Mouse (Mus musculus): ENCODE data around the gene Qrich2. TPM values are rescaled to one million over a fixed set of nuclear protein-coding genes. Genes with fewer than 3 reads are reported as not detected.

Gene Qrich2
- polyA plus RNA-seq, 1 experiment, result 0.06 TPM

DNA sequence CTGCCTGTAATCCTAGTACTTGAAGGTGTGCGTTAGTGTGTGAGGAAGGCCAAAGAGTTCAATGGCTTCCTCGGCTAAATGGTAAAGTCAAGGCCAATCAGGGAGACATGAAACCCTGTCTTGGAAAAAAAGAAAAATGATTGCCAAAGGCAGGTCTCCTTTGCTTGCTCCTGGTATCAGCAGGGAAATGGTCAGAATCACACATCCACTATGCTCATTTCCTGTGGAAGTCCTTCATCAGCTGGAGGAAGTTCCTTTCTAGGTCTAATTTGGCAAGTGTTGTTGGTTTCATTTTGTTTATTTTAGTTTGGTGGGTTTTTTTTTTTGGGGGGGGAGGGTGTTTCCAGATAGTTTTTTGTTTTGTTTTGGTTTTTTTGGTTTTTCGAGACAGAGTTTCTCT is 57.0 kb downstream of the Qrich2 start:
- Histone ChIP-seq H3K27ac (ENCODE audit: insufficient read depth, low read length) (no peak overlapping the region), H3K4me1 (ENCODE audit: control insufficient read depth, insufficient read depth, low read length) (peaks cover 2% of the 10 kb centered on the region; the same call in 1 of the 2 replicates), H3K4me3 (ENCODE audit: insufficient read depth, low read length) (no peak overlapping the region)
- TF ChIP-seq POLR2A (IDR thresholded peaks at IDR 0.05; ENCODE audit: extremely low read depth, insufficient read depth, low read length) (no peak), CTCF (IDR thresholded peaks at IDR 0.05; ENCODE audit: extremely low read depth, insufficient read depth, low read length) (no peak)

DNA sequence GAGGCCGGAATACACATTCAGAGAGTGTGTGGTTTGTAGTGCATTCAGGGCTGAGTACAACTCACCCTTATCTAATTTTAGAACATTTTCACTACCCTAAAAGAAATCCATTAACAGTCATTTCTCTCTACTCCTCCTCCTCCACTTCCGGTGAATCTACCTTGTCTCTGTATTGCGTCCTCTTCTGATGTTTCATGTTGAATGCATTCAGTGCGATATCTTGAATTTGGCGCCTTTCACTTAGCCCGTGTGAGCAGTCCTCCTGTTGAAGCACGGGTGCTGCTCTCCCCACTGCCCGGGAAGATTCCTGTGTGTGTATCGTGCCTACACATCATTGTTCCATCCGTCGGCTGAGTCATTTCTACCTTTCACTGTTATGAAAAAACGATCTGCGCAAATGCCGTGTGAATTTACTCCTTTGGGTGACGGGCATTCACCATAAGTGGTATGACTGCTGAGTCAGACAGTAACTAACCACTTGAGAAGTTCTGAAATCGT is 59.8 kb downstream of the Qrich2 start:
- TF ChIP-seq POLR2A (IDR thresholded peaks at IDR 0.05; ENCODE audit: extremely low read depth, insufficient read depth, low read length) (no peak), CTCF (IDR thresholded peaks at IDR 0.05; ENCODE audit: extremely low read depth, insufficient read depth, low read length) (no peak)
- no peak overlapping the region for H3K27ac ChIP-seq (ENCODE audit: insufficient read depth, low read length)
- H3K4me1 ChIP-seq (ENCODE audit: control insufficient read depth, insufficient read depth, low read length), result peaks cover 2% of the 10 kb centered on the region; the same call in 1 of the 2 replicates
- H3K4me3 ChIP-seq (ENCODE audit: insufficient read depth, low read length), result no peak overlapping the region

DNA sequence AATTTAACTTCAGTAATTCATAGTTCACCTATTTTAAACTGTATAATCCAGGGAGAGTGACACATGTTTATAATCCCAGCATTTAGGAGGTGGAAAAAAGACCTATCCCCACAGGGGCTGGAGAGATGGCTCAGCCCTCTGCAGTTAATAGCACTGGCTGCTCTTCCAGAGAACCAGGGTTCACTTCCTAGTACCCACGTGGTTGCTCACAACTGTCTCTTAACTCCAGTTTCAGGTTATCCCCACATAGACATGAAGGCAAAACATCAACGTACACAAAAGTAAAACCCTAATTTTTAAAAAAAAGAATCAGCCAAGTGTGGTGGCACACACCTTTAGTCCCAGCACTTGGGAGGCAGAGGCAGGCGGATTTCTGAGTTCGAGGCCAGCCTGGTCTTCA is 60.4 kb downstream of the Qrich2 start:
- Histone ChIP-seq H3K4me1 (ENCODE audit: control insufficient read depth, insufficient read depth, low read length) (peaks cover 2% of the 10 kb centered on the region; the same call in 1 of the 2 replicates), H3K4me3 (ENCODE audit: insufficient read depth, low read length) (no peak overlapping the region), H3K27ac (ENCODE audit: insufficient read depth, low read length) (no peak overlapping the region)
- no peak for TF ChIP-seq CTCF (IDR thresholded peaks at IDR 0.05; ENCODE audit: extremely low read depth, insufficient read depth, low read length)
- TF ChIP-seq POLR2A (IDR thresholded peaks at IDR 0.05; ENCODE audit: extremely low read depth, insufficient read depth, low read length), result no peak

DNA sequence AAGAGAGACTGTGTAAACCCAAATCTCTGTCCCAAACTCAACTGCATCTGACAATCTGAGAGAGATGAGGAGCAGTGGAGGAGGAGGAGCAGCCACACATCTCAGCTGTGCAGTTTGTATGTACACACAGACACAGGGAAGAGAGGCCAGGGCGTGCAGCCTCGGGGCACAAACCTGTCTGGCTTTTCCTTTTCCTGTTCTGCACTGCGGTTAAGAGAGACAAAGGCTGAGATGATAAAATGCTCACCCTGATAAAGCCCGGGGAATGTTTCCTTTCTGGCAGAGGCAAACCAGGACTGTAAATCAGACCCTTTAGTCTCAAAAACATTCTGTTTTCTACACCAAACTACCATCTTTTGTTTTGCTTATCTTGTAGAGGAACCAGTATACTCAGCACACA is 65.5 kb downstream of the Qrich2 start:
- peaks cover 2% of the 10 kb centered on the region for H3K4me1 ChIP-seq (ENCODE audit: control insufficient read depth, insufficient read depth, low read length)
- H3K27ac ChIP-seq (ENCODE audit: insufficient read depth, low read length), result no peak overlapping the region
- TF ChIP-seq POLR2A (IDR thresholded peaks at IDR 0.05; ENCODE audit: extremely low read depth, insufficient read depth, low read length) (no peak), CTCF (IDR thresholded peaks at IDR 0.05; ENCODE audit: extremely low read depth, insufficient read depth, low read length) (no peak)
- no peak overlapping the region for H3K4me3 ChIP-seq (ENCODE audit: insufficient read depth, low read length)

DNA sequence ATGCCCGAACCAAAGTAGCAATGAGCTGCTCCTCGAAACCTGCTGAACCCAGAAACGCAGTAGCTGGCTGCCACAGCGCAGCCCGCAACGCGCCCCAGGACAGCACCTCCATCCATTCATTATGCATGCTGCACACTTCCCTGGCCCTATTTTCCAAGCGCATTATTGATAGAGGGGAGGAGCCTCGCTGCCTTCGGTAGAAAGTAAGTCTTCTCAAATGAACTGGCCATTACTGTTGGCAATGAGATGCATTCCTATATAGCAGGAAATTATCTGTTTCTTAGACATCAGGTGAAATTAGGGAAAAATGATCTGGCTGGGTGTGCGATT is 67.7 kb downstream of the Qrich2 start:
- TF ChIP-seq CTCF (IDR thresholded peaks at IDR 0.05; ENCODE audit: extremely low read depth, insufficient read depth, low read length) (no peak), POLR2A (IDR thresholded peaks at IDR 0.05; ENCODE audit: extremely low read depth, insufficient read depth, low read length) (no peak)
- no peak overlapping the region for H3K27ac ChIP-seq (ENCODE audit: insufficient read depth, low read length)
- peaks cover 4% of the 10 kb centered on the region for H3K4me1 ChIP-seq (ENCODE audit: control insufficient read depth, insufficient read depth, low read length)
- no peak overlapping the region for H3K4me3 ChIP-seq (ENCODE audit: insufficient read depth, low read length)

DNA sequence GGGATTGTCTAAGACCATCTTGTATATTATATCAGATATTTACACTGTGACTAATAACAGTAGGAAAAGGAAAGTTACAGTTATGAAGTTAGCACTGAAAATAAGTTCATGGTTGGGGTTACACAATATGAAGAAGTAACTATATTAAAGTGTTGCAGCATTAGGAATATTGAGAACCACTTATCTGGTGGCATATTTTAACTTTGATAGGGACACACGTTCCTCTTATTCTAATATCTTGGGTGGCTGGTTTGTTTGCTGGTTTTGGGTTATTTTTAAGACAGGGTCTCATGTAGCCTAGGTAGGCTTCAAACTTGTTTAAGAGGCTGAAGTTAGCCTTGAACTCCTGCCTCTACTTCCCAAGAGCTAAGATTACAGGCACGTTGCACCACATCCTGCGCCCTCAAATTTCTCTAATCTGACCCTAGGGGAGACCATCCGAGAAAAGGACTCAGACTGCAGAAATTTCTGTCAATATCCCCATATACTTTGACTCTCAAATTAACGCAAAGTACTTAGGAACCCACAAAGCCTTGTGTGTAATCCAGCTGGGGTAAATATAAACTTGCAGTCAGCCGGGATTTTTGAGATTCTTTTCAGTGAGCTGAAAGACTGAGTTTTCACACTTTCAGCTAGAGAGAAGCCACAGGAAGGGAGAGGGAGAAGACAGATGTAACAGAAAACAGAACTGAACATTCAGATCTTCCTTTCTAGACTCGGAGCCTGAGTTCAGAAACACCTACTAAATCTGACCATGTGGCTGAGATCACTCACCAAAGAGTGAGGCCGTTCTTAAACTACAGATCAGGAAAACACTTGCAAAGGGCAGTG is 68.3 kb downstream of the Qrich2 start:
- H3K27ac ChIP-seq (ENCODE audit: insufficient read depth, low read length), result no peak overlapping the region
- TF ChIP-seq CTCF (IDR thresholded peaks at IDR 0.05; ENCODE audit: extremely low read depth, insufficient read depth, low read length) (no peak), POLR2A (IDR thresholded peaks at IDR 0.05; ENCODE audit: extremely low read depth, insufficient read depth, low read length) (no peak)
- no peak overlapping the region for H3K4me3 ChIP-seq (ENCODE audit: insufficient read depth, low read length)
- peaks cover 4% of the 10 kb centered on the region for H3K4me1 ChIP-seq (ENCODE audit: control insufficient read depth, insufficient read depth, low read length)

DNA sequence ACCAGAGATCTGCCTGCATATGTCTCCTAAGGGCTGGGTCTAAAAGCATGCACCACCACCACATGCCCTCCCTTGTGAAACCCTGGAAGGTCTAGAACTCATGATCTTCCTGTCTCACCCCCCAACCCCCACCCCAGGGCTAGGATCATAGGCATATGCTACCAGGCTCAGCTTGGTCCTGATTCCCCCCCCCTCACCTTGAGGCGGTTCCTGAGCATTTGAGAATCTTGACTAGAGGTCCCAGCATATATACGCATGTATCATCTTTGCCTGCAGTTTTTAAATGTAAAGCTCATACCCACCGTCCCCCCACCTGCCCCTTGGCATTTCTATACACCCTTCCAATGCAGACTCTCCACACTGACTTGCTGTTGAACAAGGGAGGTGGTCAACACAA is 69.1 kb downstream of the Qrich2 start:
- Histone ChIP-seq H3K4me1 (ENCODE audit: control insufficient read depth, insufficient read depth, low read length) (peaks cover 4% of the 10 kb centered on the region), H3K27ac (ENCODE audit: insufficient read depth, low read length) (no peak overlapping the region), H3K4me3 (ENCODE audit: insufficient read depth, low read length) (no peak overlapping the region)
- TF ChIP-seq CTCF (IDR thresholded peaks at IDR 0.05; ENCODE audit: extremely low read depth, insufficient read depth, low read length) (no peak), POLR2A (IDR thresholded peaks at IDR 0.05; ENCODE audit: extremely low read depth, insufficient read depth, low read length) (no peak)

DNA sequence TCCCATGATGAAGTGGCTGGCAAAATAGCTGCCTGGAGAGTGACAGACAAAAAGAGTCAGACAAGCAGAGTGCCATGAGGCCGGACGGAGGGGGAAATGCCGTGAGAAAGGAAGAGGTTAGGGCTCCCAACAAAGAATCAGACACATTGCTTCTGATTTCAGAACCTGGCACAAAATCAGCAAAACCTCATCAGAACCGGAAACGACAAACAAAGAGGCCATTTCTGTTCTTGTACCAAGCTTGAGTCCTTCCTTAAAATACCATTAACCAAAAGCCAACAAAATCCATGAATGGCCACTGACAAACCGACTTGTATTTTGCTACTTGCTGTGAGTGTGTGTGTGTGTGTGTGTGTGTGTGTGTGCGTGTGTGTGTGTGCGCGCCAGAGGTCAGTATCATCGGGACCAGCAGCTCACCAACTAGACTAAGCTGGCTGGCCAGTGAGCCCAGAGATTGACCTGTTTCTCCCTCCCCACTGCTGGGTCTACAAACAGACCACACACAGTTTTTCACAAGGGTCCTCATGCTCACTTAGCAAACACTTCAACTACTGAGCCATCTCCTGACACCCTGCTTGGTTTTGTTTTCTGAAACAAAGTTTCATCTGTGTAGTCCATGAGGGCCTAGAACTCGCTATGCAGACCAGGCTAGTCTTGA is 69.6 kb downstream of the Qrich2 start:
- TF ChIP-seq CTCF (IDR thresholded peaks at IDR 0.05; ENCODE audit: extremely low read depth, insufficient read depth, low read length) (no peak), POLR2A (IDR thresholded peaks at IDR 0.05; ENCODE audit: extremely low read depth, insufficient read depth, low read length) (no peak)
- Histone ChIP-seq H3K4me1 (ENCODE audit: control insufficient read depth, insufficient read depth, low read length) (peaks cover 4% of the 10 kb centered on the region), H3K27ac (ENCODE audit: insufficient read depth, low read length) (no peak overlapping the region), H3K4me3 (ENCODE audit: insufficient read depth, low read length) (no peak overlapping the region)

DNA sequence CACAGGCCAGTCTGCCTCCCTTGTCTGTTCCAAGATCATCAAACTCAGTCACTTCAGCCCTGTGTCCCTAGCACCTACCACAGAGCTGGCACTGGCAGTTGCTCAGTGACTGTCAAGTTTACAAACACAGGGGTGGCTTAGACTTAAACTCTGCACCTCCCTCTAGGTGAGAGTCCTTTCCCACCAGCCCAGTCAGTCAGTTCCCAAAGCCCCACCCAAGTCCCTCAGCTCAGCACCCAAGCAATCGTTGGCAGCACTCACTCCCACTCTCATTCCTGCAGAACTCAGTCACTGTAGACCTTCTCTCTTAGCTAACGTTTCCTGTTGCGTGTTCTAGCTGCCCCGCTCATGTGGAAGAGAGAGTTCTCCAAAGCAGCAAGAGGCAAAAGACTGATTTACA is 71.3 kb downstream of the Qrich2 start:
- Histone ChIP-seq H3K4me3 (ENCODE audit: insufficient read depth, low read length) (no peak overlapping the region), H3K4me1 (ENCODE audit: control insufficient read depth, insufficient read depth, low read length) (peaks cover 4% of the 10 kb centered on the region), H3K27ac (ENCODE audit: insufficient read depth, low read length) (no peak overlapping the region; the same call in 1 of the 2 replicates)
- TF ChIP-seq POLR2A (IDR thresholded peaks at IDR 0.05; ENCODE audit: extremely low read depth, insufficient read depth, low read length) (no peak), CTCF (IDR thresholded peaks at IDR 0.05; ENCODE audit: extremely low read depth, insufficient read depth, low read length) (no peak)

Other genes starting within 250 kb of the Qrich2 start
- 0.91 and 1.0 TPM in 2 replicates for gene Evpl, start 228.2 kb downstream of the Qrich2 start, polyA plus RNA-seq (2012; rRNA removed)
- 63.4 TPM in 2 replicates for gene Srp68, start 192.0 kb downstream of the Qrich2 start, polyA plus RNA-seq (2012; rRNA removed)
- not detected in 2 replicates for gene Galr2, start 185.3 kb downstream of the Qrich2 start, polyA plus RNA-seq (2012; rRNA removed)
- gene Exoc7, start 159.0 kb downstream of the Qrich2 start, polyA plus RNA-seq (2012; rRNA removed), result 91.3 and 95.8 TPM in 2 replicates
- gene Foxj1, start 130.8 kb downstream of the Qrich2 start, polyA plus RNA-seq (2012; rRNA removed), result 4.2 and 6.6 TPM in 2 replicates
- gene Rnf157, start 53.2 kb downstream of the Qrich2 start, polyA plus RNA-seq (2012; rRNA removed), result 183 and 189 TPM in 2 replicates
- 61.3 and 63.2 TPM in 2 replicates for gene Ubald2, start 32.1 kb downstream of the Qrich2 start, polyA plus RNA-seq (2012; rRNA removed)
- 89.0 and 90.8 TPM in 2 replicates for gene Prpsap1, start 28.0 kb upstream of the Qrich2 start, polyA plus RNA-seq (2012; rRNA removed)
- 5.3 and 7.6 TPM in 2 replicates for gene Sphk1, start 64.7 kb upstream of the Qrich2 start, polyA plus RNA-seq (2012; rRNA removed)
- 88.6 and 90.1 TPM in 2 replicates for gene Ube2o, start 115.2 kb upstream of the Qrich2 start, polyA plus RNA-seq (2012; rRNA removed)
- gene Aanat, start 120.2 kb upstream of the Qrich2 start, polyA plus RNA-seq (2012; rRNA removed), result 1.5 and 2.3 TPM in 2 replicates
- 1.8 and 2.1 TPM in 2 replicates for gene Rhbdf2, start 160.8 kb upstream of the Qrich2 start, polyA plus RNA-seq (2012; rRNA removed)
- 8.2 and 8.4 TPM in 2 replicates for gene Prcd, start 187.3 kb upstream of the Qrich2 start, polyA plus RNA-seq (2012; rRNA removed)
- 49.6 and 49.8 TPM in 2 replicates for gene Cygb, start 188.1 kb upstream of the Qrich2 start, polyA plus RNA-seq (2012; rRNA removed)

Data from cortical plate, adult 2 months (tissue).